In genomic region chr6:38152305-38152704, GRCm38 (mm10) we compare ENCODE assay signal across 26 mouse cellular contexts. TPM values are rescaled to one million over a fixed set of nuclear protein-coding genes. Genes with fewer than 3 reads are reported as not detected.
DNase-seq lines count a peak whose midpoint lies in the region; ATAC-seq lines count a peak whose summit lies in the region.
"Had no signal": no experiment of that assay in that cellular context is flagged by ENCODE, and none has a peak within 500 bp of the region (broad histone marks: within the 10 kb centered on the region; RNA-seq: fewer than 3 reads in every experiment).

No protein-coding gene starts in this region.

- DNase-seq in heart, postnatal 36 days = no peak
- DNase-seq in liver = no peak
- DNase-seq in embryonic facial prominence, embryonic 10.5 days (ENCODE audit: low spot score) = no peak
- no peak for DNase-seq in kidney, adult 8-10 months
- DNase-seq: adrenal gland, adult 8-10 months; adrenal gland, postnatal 36 days; cerebellum, adult 11 months; cerebellum, adult 9-10 months; cerebellum, postnatal 25 days; gastrocnemius, postnatal 10 days; heart, adult 2 months; kidney, adult 11 months had no signal

- H3K27me3 ChIP-seq in heart, embryonic 15.5 days = no peaks in the 10 kb centered on the region
- H3K27me3 ChIP-seq in liver, embryonic 12.5 days (replicated peaks) = no peaks in the 10 kb centered on the region
- H3K27me3 ChIP-seq in embryonic facial prominence, embryonic 10.5 days (replicated peaks; ENCODE audit: low read depth, poor library complexity, severe bottlenecking) = no peaks in the 10 kb centered on the region
- H3K27me3 ChIP-seq: embryonic facial prominence, embryonic 13.5 days; forebrain, embryonic 12.5 days; hindbrain, embryonic 12.5 days had no signal

- no peak overlapping the region for H3K9ac ChIP-seq in heart, embryonic 15.5 days
- no peak overlapping the region for H3K9ac ChIP-seq in liver, embryonic 12.5 days
- H3K9ac ChIP-seq: embryonic facial prominence, embryonic 13.5 days; forebrain, embryonic 12.5 days; hindbrain, embryonic 12.5 days had no signal

- intact Hi-C loops in heart, postnatal 36 days (cut with DNase I) = no loop called here

- ATAC-seq in heart, embryonic 15.5 days (replicated peaks; ENCODE audit: insufficient number of reproducible peaks, insufficient read depth, low FRiP score, low read depth) = 0 out of 2 replicates have a peak, but pooled peaks have one; percentile 31
- peak; percentile 52; the same call in 1 of the 2 replicates for ATAC-seq in liver, embryonic 12.5 days
- ATAC-seq in megakaryocyte-erythroid progenitor cell, adult 5-6 weeks (replicated peaks; ENCODE audit: low FRiP score, low TSS enrichment, poor library complexity, severe bottlenecking) = peak; percentile 56
- ATAC-seq: forebrain, embryonic 16.5 days; hindbrain, postnatal 0 days had no signal

- no peak overlapping the region for H3K4me2 ChIP-seq in heart, embryonic 15.5 days
- no peak overlapping the region for H3K4me2 ChIP-seq in liver, embryonic 12.5 days
- H3K4me2 ChIP-seq: embryonic facial prominence, embryonic 13.5 days; forebrain, embryonic 12.5 days; hindbrain, embryonic 12.5 days had no signal

- H3K27ac ChIP-seq in heart, embryonic 15.5 days = no peak overlapping the region
- no peak overlapping the region for H3K27ac ChIP-seq in liver, embryonic 12.5 days
- H3K27ac ChIP-seq in embryonic facial prominence, embryonic 10.5 days (replicated peaks) = 0 out of 2 replicates have a peak overlapping the region, but pooled peaks have one; percentile 16
- H3K27ac ChIP-seq: embryonic facial prominence, embryonic 13.5 days; forebrain, embryonic 12.5 days; heart, adult 2 months; hindbrain, embryonic 12.5 days; hindbrain, postnatal 0 days had no signal

- no peaks in the 10 kb centered on the region; the same call in 1 of the 2 replicates for H3K36me3 ChIP-seq in heart, embryonic 15.5 days
- H3K36me3 ChIP-seq in liver, embryonic 12.5 days = no peaks in the 10 kb centered on the region
- peaks cover 77% of the 10 kb centered on the region for H3K36me3 ChIP-seq in embryonic facial prominence, embryonic 10.5 days (replicated peaks)

- peaks cover 10% of the 10 kb centered on the region for H3K4me1 ChIP-seq in heart, embryonic 15.5 days (replicated peaks)
- peaks cover 10% of the 10 kb centered on the region for H3K4me1 ChIP-seq in liver, embryonic 12.5 days
- peaks cover 36% of the 10 kb centered on the region for H3K4me1 ChIP-seq in embryonic facial prominence, embryonic 10.5 days
- H3K4me1 ChIP-seq: forebrain, embryonic 12.5 days had no signal

- H3K4me3 ChIP-seq in heart, embryonic 15.5 days = no peak overlapping the region
- H3K4me3 ChIP-seq in liver, embryonic 12.5 days = no peak overlapping the region
- H3K4me3 ChIP-seq in embryonic facial prominence, embryonic 10.5 days = no peak overlapping the region
- H3K4me3 ChIP-seq: embryonic facial prominence, embryonic 13.5 days; forebrain, embryonic 12.5 days; heart, adult 2 months; hindbrain, embryonic 12.5 days had no signal

- H3K9me3 ChIP-seq in heart, embryonic 15.5 days (replicated peaks) = no peaks in the 10 kb centered on the region
- H3K9me3 ChIP-seq in liver, embryonic 12.5 days (replicated peaks) = no peaks in the 10 kb centered on the region
- no peaks in the 10 kb centered on the region for H3K9me3 ChIP-seq in embryonic facial prominence, embryonic 10.5 days
- H3K9me3 ChIP-seq: embryonic facial prominence, embryonic 13.5 days; forebrain, embryonic 12.5 days; hindbrain, embryonic 12.5 days had no signal

- WGBS in heart, embryonic 15.5 days = 45% methylated on average over 11 of the region's 11 CpGs
- 47% methylated on average over 11 of the region's 11 CpGs for WGBS in liver, embryonic 12.5 days (ENCODE audit: insufficient replicate concordance)
- 89% methylated on average over 11 of the region's 11 CpGs for WGBS in embryonic facial prominence, embryonic 10.5 days

RNA-seq across cellular contexts. Expression of gene Atp6v0a4, which starts 27.9 kb away (rescaled TPM):
- polyA plus RNA-seq in heart, embryonic 15.5 days (2015; fragmentation: Nextera tagmentation; extraction: Ambion mirVana) = 0.69 and 0.77 TPM in 2 replicates
- total RNA-seq in heart, postnatal 36 days (2021) = 1 to 10 TPM; 1.9 to 2.1 TPM
- 0.10 TPM in 1 of 2 replicates, not detected in the other for polyA plus RNA-seq in liver, embryonic 12.5 days (2016; fragmentation: Nextera tagmentation; extraction: Ambion mirVana)
- 0.05 TPM in 2 replicates for polyA plus RNA-seq in embryonic facial prominence, embryonic 10.5 days (2016; fragmentation: Nextera tagmentation; extraction: Ambion mirVana)
- 0.46 and 0.79 TPM in 2 replicates for total RNA-seq in megakaryocyte-erythroid progenitor cell, adult 5-6 weeks (2014; fragmentation: Nextera tagmentation)
- 2.5 TPM in 1 of 2 replicates, not detected in the other for total RNA-seq in megakaryocyte-erythroid progenitor cell, adult 5-6 weeks (2017)
- polyA plus RNA-seq: forebrain, embryonic 12.5 days had no signal

RNA-seq across cellular contexts. Expression of gene Tmem213, which starts 43.2 kb away (rescaled TPM):
- 1.3 and 2.0 TPM in 2 replicates for polyA plus RNA-seq in heart, embryonic 15.5 days (2015; fragmentation: Nextera tagmentation; extraction: Ambion mirVana)
- total RNA-seq in heart, postnatal 36 days (2021) = not detected
- polyA plus RNA-seq in liver, embryonic 12.5 days (2016; fragmentation: Nextera tagmentation; extraction: Ambion mirVana) = not detected in 2 replicates
- polyA plus RNA-seq in embryonic facial prominence, embryonic 10.5 days (2016; fragmentation: Nextera tagmentation; extraction: Ambion mirVana) = 0.25 and 0.52 TPM in 2 replicates
- total RNA-seq in megakaryocyte-erythroid progenitor cell, adult 5-6 weeks (2014; fragmentation: Nextera tagmentation) = not detected in 2 replicates
- total RNA-seq in megakaryocyte-erythroid progenitor cell, adult 5-6 weeks (2017) = not detected in 2 replicates
- total RNA-seq: adrenal gland, adult 8-10 months; adrenal gland, postnatal 36 days; ES-E14; gastrocnemius, postnatal 10 days; gastrocnemius, postnatal 4 days; heart, adult 2 months; heart, postnatal 25 days; hindbrain, postnatal 0 days had no signal
- polyA plus RNA-seq: cortical plate, adult 2 months; forebrain, embryonic 12.5 days; forebrain, embryonic 16.5 days; frontal cortex, adult 2 months; heart, adult 2 months; heart, embryonic 14.5 days; hindbrain, embryonic 12.5 days; hindbrain, postnatal 0 days had no signal
